Mouse (Mus musculus) ES-E14 (cell line): ENCODE measurements at regions not wholly inside any gene's neighbourhood (a gene's known extent, or its start where the extent isn't known, plus 50 kb on each side); places are given as distances from the start of the nearest gene placed in this dataset.

Experiments used
- DNase-seq: peaks from one replicate; pipeline ENCODE4 v3.0.0-alpha.2; 2013; ENCODE audit warnings: low read depth, low spot score
- H3K27ac ChIP-seq: 2 replicates; pipeline ENCODE4 v1.5.1; 2012; ENCODE audit warnings: low read depth, mild to moderate bottlenecking, low read length, moderate library complexity, mixed read lengths; ENCODE audit not compliant: poor library complexity, insufficient read depth, severe bottlenecking
- H3K36me3 ChIP-seq: 2 replicates; pipeline ENCODE4 v1.6.1; 2012; ENCODE audit warnings: mild to moderate bottlenecking, low read length, moderate library complexity, mixed read lengths; ENCODE audit not compliant: control insufficient read depth, poor library complexity, insufficient read depth, severe bottlenecking
- H3K4me1 ChIP-seq, 2 experiments: fragments of 150-350 bp in 1 of 2; sonication (generic) in 1 of 2; 2 replicates each; pipeline ENCODE4 v1.6.1; 2012; ENCODE audit warnings: low read length in 2 of 2, mild to moderate bottlenecking in 1 of 2, mixed read lengths in 1 of 2; ENCODE audit not compliant: control insufficient read depth in 2 of 2, insufficient read depth in 2 of 2, poor library complexity in 1 of 2
- H3K4me3 ChIP-seq, 2 experiments: fragments of 150-350 bp in 1 of 2; sonication (generic) in 1 of 2; 2 replicates each; pipeline ENCODE4 v1.5.1; 2012; ENCODE audit warnings: low read length in 2 of 2, low read depth in 1 of 2, mild to moderate bottlenecking in 1 of 2, mixed read lengths in 1 of 2; ENCODE audit not compliant: insufficient read depth in 1 of 2, poor library complexity in 1 of 2, severe bottlenecking in 1 of 2
- H3K9ac ChIP-seq: 2 replicates; pipeline ENCODE4 v1.6.1; 2012; ENCODE audit warnings: low read depth, mild to moderate bottlenecking, low read length, mixed read lengths; ENCODE audit not compliant: poor library complexity, insufficient read depth, severe bottlenecking
- H3K9me3 ChIP-seq: fragments of 150-350 bp; sonication (generic); 2 replicates; pipeline ENCODE4 v1.6.1; 2012; ENCODE audit warnings: low read depth, mild to moderate bottlenecking, low read length; ENCODE audit not compliant: control insufficient read depth, insufficient read depth
- CHD2 ChIP-seq: IDR thresholded peaks from 2 replicates; pipeline ENCODE4 v1.6.1; 2014; ENCODE audit warnings: mild to moderate bottlenecking, low read depth, low read length, inconsistent platforms
- HCFC1 ChIP-seq: IDR thresholded peaks from 2 replicates; pipeline ENCODE4 v1.6.1; 2012; ENCODE audit warnings: low read length, inconsistent platforms, borderline replicate concordance; ENCODE audit not compliant: insufficient read depth
- MAFK ChIP-seq: IDR thresholded peaks from 2 replicates; pipeline ENCODE4 v1.6.1; 2014; ENCODE audit warnings: mild to moderate bottlenecking, low read depth, low read length, inconsistent platforms; ENCODE audit not compliant: insufficient read depth
- ZC3H11A ChIP-seq: IDR thresholded peaks from 2 replicates; pipeline ENCODE4 v1.6.1; 2012; ENCODE audit warnings: low read depth, mild to moderate bottlenecking, inconsistent platforms, low read length, borderline replicate concordance
- ZNF384 ChIP-seq: IDR thresholded peaks from 2 replicates; pipeline ENCODE4 v1.6.1; 2012; ENCODE audit warnings: low read depth, low read length, inconsistent platforms
- in situ Hi-C, 2 experiments: fragments of 600-800 bp; cut with MboI; formaldehyde crosslinking; loops; one replicate each; pipeline ENCODE4 v1.15.1; 2025; ENCODE audit warnings: low sequenced_read_pairs in 2 of 2, inconsistent platforms in 1 of 2; ENCODE audit not compliant: unreplicated experiment in 2 of 2

DNA sequence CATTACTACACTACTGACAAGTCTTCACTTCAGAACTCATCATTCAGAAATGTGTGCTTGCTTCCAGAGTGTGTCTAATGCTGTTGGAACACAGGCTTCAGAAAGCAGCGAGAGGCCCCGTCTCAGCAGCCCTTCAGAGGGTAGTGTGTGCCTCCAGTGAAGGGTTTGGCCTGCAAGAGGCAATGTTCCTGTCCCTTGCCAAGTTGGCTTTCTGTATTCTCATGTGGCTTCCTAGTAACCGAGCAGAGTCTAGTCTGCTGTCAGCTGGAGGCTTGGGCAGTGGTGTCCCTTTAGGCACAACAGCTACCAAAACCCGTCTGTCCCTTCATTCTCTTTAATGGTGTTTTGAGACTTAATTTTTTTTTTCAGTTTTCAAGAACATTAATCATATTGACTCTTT lies 173.3 kb upstream of the Col8a1 start:
- Histone ChIP-seq H3K27ac (no peak overlapping the region), H3K9me3 (no peaks in the 10 kb centered on the region), H3K4me3 (no peak overlapping the region), H3K36me3 (no peaks in the 10 kb centered on the region), H3K9ac (no peak overlapping the region), H3K4me1 (no peaks in the 10 kb centered on the region; a peak in 1 of 4 replicates)
- DNase-seq: no peak
- in situ Hi-C loops: no loop called here
- no peak for TF ChIP-seq ZNF384
- TF ChIP-seq HCFC1: no peak
- no peak for TF ChIP-seq MAFK
- no peak for TF ChIP-seq CHD2
- TF ChIP-seq ZC3H11A: no peak

DNA sequence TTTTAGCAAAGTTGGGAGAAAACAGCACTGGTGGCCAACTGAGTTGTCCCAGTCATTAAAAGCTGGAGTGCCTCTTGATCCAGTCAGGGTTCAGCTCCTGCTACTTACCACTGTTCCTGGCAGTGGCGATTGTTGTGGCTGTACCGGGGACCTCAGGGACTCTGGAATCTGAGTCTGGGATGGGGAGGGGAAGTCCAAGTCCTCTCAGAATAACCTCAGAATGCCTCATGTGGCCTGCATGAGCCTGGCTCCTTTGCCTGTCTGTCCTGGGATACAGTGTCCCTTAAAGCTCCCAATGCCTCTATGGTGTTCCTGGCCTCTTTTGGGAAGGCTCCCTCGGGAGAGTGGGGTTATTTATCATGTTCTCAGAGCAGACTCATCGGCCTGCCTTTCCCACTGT lies 173.8 kb upstream of the Col8a1 start:
- Histone ChIP-seq H3K9me3 (no peaks in the 10 kb centered on the region), H3K27ac (no peak overlapping the region), H3K4me1 (no peaks in the 10 kb centered on the region; a peak in 1 of 4 replicates), H3K4me3 (no peak overlapping the region), H3K9ac (no peak overlapping the region), H3K36me3 (no peaks in the 10 kb centered on the region)
- no peak for DNase-seq
- TF ChIP-seq HCFC1 (no peak), ZC3H11A (no peak), CHD2 (no peak), MAFK (no peak), ZNF384 (no peak)
- in situ Hi-C loops: no loop called here

DNA sequence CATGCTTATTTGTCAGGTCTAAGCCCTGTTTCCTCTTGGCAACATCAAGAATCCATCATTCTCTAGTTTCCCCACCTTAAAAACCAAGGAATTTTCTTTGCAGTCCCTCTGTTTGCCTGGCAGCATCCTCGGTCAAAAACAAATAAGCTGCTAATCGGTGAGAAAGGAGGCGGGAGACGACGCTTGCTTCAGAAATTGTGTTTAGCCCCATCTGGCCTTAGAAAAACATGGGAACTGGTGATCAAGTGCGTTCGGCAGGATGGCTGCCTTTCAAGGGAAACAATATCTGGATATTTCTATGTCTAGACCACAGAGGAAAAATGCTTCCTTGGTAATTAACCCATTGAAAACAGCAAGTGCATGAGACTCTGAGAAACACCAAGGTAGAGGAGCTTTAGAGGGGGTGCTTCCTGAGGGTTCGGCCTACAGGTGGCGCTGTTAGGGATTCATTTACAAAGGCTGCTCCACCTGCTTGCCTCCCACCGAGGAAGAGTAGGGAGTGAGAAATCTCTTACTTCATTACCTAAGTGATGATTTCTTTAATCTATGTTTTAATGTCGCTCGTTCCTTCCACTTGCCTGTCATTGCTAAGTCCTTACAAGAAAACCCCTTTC lies 174.7 kb upstream of the Col8a1 start:
- TF ChIP-seq MAFK (no peak), CHD2 (no peak), ZNF384 (no peak), ZC3H11A (no peak), HCFC1 (no peak)
- no peak overlapping the region for H3K4me3 ChIP-seq
- no peaks in the 10 kb centered on the region; a peak in 1 of 4 replicates for H3K4me1 ChIP-seq
- H3K9ac ChIP-seq: no peak overlapping the region
- H3K27ac ChIP-seq: no peak overlapping the region
- H3K9me3 ChIP-seq: no peaks in the 10 kb centered on the region
- no peaks in the 10 kb centered on the region for H3K36me3 ChIP-seq
- in situ Hi-C loops: no loop called here
- peak; percentile 21 for DNase-seq

DNA sequence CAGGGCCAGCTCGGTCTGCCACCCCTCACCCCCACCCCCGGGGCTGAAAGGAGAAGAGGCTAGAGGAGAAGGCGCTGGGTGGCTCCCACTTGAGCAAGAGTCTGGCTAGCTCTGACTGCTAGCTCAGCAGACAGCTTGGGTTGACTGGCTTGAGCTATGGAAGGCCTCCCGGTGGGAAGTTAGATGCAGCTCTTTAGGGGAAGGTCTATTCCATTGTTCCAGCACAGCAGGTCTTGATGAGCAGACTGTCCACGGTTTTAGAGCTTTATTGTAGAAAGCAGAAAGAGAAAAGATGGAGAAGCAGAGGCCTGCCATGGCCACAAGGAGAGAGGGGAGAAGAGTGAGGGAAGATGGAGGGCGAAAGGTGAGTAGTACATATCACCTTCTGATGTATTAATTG lies 190.9 kb upstream of the Col8a1 start:
- no peak overlapping the region for H3K9ac ChIP-seq
- H3K36me3 ChIP-seq: no peaks in the 10 kb centered on the region
- no peaks in the 10 kb centered on the region for H3K9me3 ChIP-seq
- TF ChIP-seq MAFK: 0 out of 2 replicates have a peak, but pooled peaks have one; percentile 28
- no peak for TF ChIP-seq HCFC1
- no peak for TF ChIP-seq ZNF384
- no peak for TF ChIP-seq CHD2
- no peak overlapping the region for H3K27ac ChIP-seq
- H3K4me3 ChIP-seq: no peak overlapping the region
- DNase-seq: peak; percentile 59
- in situ Hi-C loops: no loop called here
- H3K4me1 ChIP-seq: peaks cover 0 to 4% of the 10 kb centered on the region in 2 experiments; a peak in 2 of 4 replicates
